Mouse (Mus musculus) lung, postnatal 0 days (tissue): ENCODE measurements around the gene Rhpn2. TPM values are rescaled to one million over a fixed set of nuclear protein-coding genes. Genes with fewer than 3 reads are reported as not detected.
A peak's percentile ranks its signal among the peaks of the same experiment; 100 is the strongest.
"Not testable (repeated sequence)": the region's sequence is repeated elsewhere in the genome, so short reads cannot be mapped to it uniquely, and the experiment has no call there.

ENCODE experiments used
- ATAC-seq: fragments of 200-750 bp; cut with Nextera tagmentation; 2 replicates; pipeline ENCODE4 v1.8.0; 2017; ENCODE audit warnings: moderate library complexity
- DNase-seq: peaks from one replicate; pipeline ENCODE4 v3.0.0-alpha.2; 2016; ENCODE audit warnings: low spot score
- H3K27ac ChIP-seq: fragments of 300-500 bp; sonication (generic); 2 replicates; pipeline ENCODE4 v1.5.1; 2014; ENCODE audit warnings: antibody characterized with exemption, mild to moderate bottlenecking, low read length, mixed read lengths
- H3K27me3 ChIP-seq: fragments of 300-500 bp; sonication (generic); replicated peaks from 2 replicates; pipeline ENCODE4 v1.6.1; 2014; ENCODE audit warnings: low read length, mixed read lengths; ENCODE audit not compliant: insufficient read depth
- H3K36me3 ChIP-seq: fragments of 300-500 bp; sonication (generic); 2 replicates; pipeline ENCODE4 v1.6.1; 2014; ENCODE audit warnings: low read length, mixed read lengths; ENCODE audit not compliant: insufficient read depth
- H3K4me1 ChIP-seq: fragments of 300-500 bp; sonication (generic); 2 replicates; pipeline ENCODE4 v1.6.1; 2014; ENCODE audit warnings: antibody characterized with exemption, low read depth, low read length, mixed read lengths; ENCODE audit not compliant: insufficient read depth
- H3K4me2 ChIP-seq: fragments of 300-500 bp; sonication (generic); replicated peaks from 2 replicates; pipeline ENCODE4 v1.6.1; 2014; ENCODE audit warnings: low read depth, mild to moderate bottlenecking, low read length, moderate library complexity, mixed read lengths
- H3K4me3 ChIP-seq: fragments of 300-500 bp; sonication (generic); 2 replicates; pipeline ENCODE4 v1.5.1; 2014; ENCODE audit warnings: low read depth, low read length
- H3K9ac ChIP-seq: fragments of 300-500 bp; sonication (generic); replicated peaks from 2 replicates; pipeline ENCODE4 v1.6.1; 2014; ENCODE audit warnings: low read depth, mild to moderate bottlenecking
- H3K9me3 ChIP-seq: fragments of 300-500 bp; sonication (generic); 2 replicates; pipeline ENCODE4 v1.6.1; 2016; ENCODE audit warnings: low read length, mixed read lengths
- CTCF ChIP-seq: IDR thresholded peaks from 2 replicates; pipeline ENCODE4 v1.5.1; 2016; ENCODE audit warnings: antibody characterized with exemption, mild to moderate bottlenecking
- EP300 ChIP-seq: IDR thresholded peaks from 2 replicates; pipeline ENCODE4 v1.6.1; 2016; ENCODE audit warnings: antibody characterized with exemption, mild to moderate bottlenecking, control low read depth
- WGBS: fragments of 180-500 bp; shearing (Covaris S2); extraction: QIAGEN DNeasy Blood & Tissue Kit; methylation state at CpG from one replicate; pipeline ENCODE4 v1.1.7; 2014; 5-methylcytosine and 5-hydroxymethylcytosine counted together
- polyA plus RNA-seq: library from polyadenylated mRNA; unstranded; fragments of >200 nt; fragmentation: Nextera tagmentation; extraction: Ambion mirVana; gene quantifications from 2 replicates; pipeline ENCODE4 v1.2.1, GENCODE M21; 2015

Gene Rhpn2
- polyA plus RNA-seq, 1 experiment from 2014 or later: 4.6 TPM

DNA sequence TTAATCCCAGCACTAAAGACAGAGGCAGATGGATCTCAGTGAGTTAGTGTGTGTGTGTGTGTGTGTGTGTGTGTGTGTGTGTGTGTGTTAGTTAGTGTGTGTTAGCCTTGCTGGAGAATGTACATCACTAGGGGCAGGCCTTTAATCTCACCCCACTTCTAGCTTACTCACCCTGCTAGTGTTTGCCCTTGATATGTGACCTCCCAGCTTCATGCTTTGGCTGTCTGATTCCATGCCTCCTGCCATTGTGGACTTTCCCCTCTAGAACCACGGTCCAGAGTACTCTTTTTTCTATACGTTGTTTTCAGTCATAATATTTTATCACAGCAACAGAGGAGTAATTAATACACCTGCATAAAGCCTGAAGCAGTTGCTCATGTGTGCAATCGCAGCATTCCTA lies 22.8 kb upstream of the Rhpn2 start:
- no peaks in the 10 kb centered on the region for H3K4me1 ChIP-seq

DNA sequence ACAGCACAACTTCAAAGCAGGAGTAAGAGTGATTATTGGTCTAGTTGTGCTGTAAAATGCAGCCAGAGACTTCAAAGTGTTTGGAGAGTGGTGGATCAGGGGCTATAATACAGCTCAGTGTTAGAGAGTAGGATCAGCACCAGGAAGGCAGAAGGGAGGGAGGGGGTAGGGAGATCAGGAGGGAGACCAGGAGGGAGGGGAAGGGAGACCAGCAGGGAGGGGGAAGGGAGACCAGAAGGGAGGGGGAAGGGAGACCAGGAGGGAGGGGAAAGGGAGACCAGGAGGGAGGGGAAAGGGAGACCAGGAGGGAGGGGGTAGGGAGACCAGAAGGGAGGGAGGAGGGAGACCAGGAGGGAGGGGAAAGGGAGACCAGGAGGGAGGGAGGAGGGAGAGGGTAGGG lies 19.8 kb upstream of the Rhpn2 start:
- Histone ChIP-seq H3K27me3 (no peaks in the 10 kb centered on the region), H3K4me3 (no peak overlapping the region), H3K36me3 (no peaks in the 10 kb centered on the region), H3K4me1 (peaks cover 8% of the 10 kb centered on the region; the same call in 1 of the 2 replicates), H3K9me3 (no peaks in the 10 kb centered on the region), H3K4me2 (no peak overlapping the region), H3K9ac (no peak overlapping the region), H3K27ac (no peak overlapping the region)
- no peak for DNase-seq
- no peak for TF ChIP-seq CTCF
- no peak for TF ChIP-seq EP300
- ATAC-seq: no peak

More for the DNA sequence above, 22.8 kb upstream of the Rhpn2 start:
- no peak for TF ChIP-seq CTCF
- TF ChIP-seq EP300: no peak
- no peak overlapping the region for H3K9ac ChIP-seq
- H3K4me3 ChIP-seq: no peak overlapping the region
- no peak overlapping the region for H3K4me2 ChIP-seq
- 98% methylated on average over 3 of the region's 3 CpGs for WGBS
- DNase-seq: no peak
- no peak overlapping the region for H3K27ac ChIP-seq
- ATAC-seq: no peak
- no peaks in the 10 kb centered on the region for H3K27me3 ChIP-seq
- 0 out of 2 replicates have a peak, but pooled peaks cover 9% of the 10 kb centered on the region for H3K36me3 ChIP-seq
- H3K9me3 ChIP-seq: no peaks in the 10 kb centered on the region

DNA sequence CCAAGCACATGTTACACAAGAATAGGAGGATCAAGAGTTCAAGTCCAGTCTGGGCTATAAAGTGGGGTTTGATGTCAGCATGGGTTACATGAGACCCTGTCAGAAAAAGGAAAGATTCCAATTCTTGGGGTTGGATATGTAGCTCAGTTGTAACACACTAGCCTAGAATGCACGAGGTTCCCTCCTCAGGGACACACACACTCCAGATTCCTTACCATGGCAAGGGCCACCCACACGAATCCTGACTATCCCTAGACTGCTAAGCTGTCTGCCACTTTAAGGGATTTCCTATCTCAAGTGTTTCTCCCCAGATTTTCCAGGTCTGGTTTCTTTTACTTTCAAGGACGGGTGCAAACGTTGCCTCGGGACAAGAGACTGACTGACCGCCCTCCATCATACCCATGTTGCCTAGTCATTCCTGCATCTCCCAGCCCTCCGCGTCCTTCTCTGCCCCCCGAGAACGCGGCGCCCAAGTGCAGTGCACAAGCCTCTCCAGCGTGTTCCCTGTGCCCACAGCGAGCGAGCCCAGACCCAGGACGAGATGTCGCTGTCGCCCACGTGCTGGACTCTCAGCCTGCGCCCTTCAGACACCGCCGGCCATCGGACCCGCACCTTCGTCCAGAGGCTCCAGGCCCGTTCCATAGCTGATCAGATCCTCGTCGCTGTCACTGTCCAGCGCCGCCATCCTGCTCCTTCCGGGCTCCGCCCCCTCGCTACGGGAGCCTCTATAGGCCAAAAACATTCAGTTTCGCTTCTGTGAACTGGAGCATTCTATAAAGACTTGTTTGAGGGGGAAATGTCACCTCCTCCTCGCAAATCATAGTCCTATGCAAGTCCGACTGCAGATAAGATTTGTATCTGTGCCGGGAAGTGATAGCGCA lies 16.0 kb upstream of the Rhpn2 start, which contains the start of gene Gpatch1:
TSS of gene Gpatch1 (minus strand) at position 712 of the 881 bp plus-strand sequence.
- Histone ChIP-seq H3K9me3 (no peaks in the 10 kb centered on the region), H3K27me3 (no peaks in the 10 kb centered on the region), H3K27ac (peak within 1 kb of the TSS; percentile 73), H3K4me1 (peaks cover 8% of the 10 kb centered on the region; the same call in 1 of the 2 replicates), H3K4me3 (peak within 1 kb of the TSS; percentile 85), H3K9ac (peak within 1 kb of the TSS; percentile 79), H3K4me2 (peak within 1 kb of the TSS; percentile 76), H3K36me3 (no peaks in the 10 kb centered on the region)
- DNase-seq (peak; percentile 90), ATAC-seq (peak; percentile 89)
- WGBS: under 1% methylated on average over 39 of the region's 39 CpGs
- no peak; the same call in 1 of the 2 replicates for TF ChIP-seq CTCF
- TF ChIP-seq EP300: peak; percentile 46; the same call in 1 of the 2 replicates

DNA sequence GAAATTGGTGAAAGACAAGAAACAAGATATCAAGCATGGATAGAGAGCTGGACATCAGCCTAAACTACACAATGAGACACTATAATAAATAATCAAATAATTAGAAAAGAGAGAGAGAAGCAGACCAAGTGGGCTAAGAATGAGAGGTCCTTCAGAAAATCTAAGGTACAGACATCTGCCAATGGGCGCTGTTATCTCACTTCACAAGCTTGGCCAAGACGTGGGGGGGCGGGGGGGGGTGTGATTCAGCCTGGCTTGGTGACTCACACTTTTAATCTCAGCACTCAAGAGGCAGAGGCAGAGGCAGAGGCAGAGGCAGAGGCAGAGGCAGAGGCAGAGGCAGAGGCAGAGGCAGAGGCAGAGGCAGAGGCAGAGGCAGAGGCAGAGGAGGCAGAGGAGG lies 14.7 kb upstream of the Rhpn2 start:
- H3K9ac ChIP-seq, H3K9me3 ChIP-seq, H3K4me2 ChIP-seq, H3K4me1 ChIP-seq, H3K27me3 ChIP-seq, H3K27ac ChIP-seq, H3K36me3 ChIP-seq, H3K4me3 ChIP-seq, ATAC-seq: not testable (repeated sequence)
- 43% methylated on average over 3 of the region's 3 CpGs for WGBS
- DNase-seq: peak; percentile 9

DNA sequence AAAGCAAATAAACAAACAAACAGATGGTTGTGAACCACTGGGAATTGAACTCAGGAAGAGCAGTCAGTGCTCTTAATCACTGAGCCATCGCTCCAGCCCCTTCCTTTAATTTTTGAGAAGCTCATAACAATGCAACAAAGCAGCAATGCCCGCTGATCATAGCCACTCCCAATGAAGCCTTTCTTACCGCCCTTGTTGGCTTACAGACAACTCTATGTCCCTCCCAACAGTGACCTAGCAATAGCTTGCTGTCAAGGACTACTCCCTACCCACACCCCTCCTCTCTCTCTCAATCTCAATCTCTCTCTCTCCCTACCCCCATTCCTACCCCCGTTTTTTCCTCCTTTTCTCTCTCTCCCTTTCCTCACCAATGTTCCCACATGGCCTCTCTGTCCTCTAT lies 14.2 kb upstream of the Rhpn2 start:
- ATAC-seq: no peak
- Histone ChIP-seq H3K9ac (no peak overlapping the region), H3K4me3 (no peak overlapping the region), H3K9me3 (no peaks in the 10 kb centered on the region), H3K36me3 (no peaks in the 10 kb centered on the region), H3K27me3 (no peaks in the 10 kb centered on the region), H3K4me2 (no peak overlapping the region), H3K4me1 (peaks cover 8% of the 10 kb centered on the region; the same call in 1 of the 2 replicates), H3K27ac (no peak overlapping the region)
- no peak for DNase-seq
- WGBS: 75% methylated on average over 4 of the region's 4 CpGs
- TF ChIP-seq CTCF (no peak), EP300 (no peak)

DNA sequence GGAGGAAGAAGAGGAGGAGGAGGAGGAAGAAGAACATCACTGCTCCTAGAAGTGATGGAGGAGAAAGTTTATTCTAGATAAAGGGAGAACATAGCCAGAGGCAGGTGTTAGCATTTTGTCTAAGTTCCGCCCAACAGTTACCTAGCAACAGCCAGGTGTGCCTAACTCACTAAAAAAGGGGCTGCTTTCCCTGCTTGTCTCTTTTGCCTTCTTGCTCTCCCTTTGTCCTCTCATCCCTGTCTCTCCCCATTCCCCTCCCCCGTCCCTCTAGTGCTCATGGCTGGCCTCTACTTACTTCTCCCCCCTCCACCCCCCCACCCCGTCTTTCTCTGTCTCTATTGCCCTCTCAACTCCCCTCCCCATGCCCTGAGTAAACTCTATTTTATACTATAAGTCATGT lies 11.8 kb upstream of the Rhpn2 start:
- no peaks in the 10 kb centered on the region for H3K9me3 ChIP-seq
- no peak overlapping the region for H3K9ac ChIP-seq
- no peak for TF ChIP-seq EP300
- no peak for TF ChIP-seq CTCF
- H3K4me2 ChIP-seq: no peak overlapping the region
- peaks cover 6% of the 10 kb centered on the region; the same call in 1 of the 2 replicates for H3K4me1 ChIP-seq
- no peaks in the 10 kb centered on the region for H3K36me3 ChIP-seq
- DNase-seq (no peak), ATAC-seq (no peak)
- no peak overlapping the region for H3K27ac ChIP-seq
- 50% methylated on average over 3 of the region's 3 CpGs for WGBS
- no peak overlapping the region for H3K4me3 ChIP-seq
- no peaks in the 10 kb centered on the region for H3K27me3 ChIP-seq
